Mouse (Mus musculus): Measurements from ENCODE around the gene Kantr.

Gene Kantr

GRCm38 (mm10) chrX:152284746-152285145 lies 42.5 kb downstream of the Kantr start:
- CTCF ChIA-PET, result interaction anchor here (0.6 kb wide), 1 partner anchor 19 kb away, joined by 3 read pairs; no protein-coding TSS in a partner anchor

- CTCF ChIA-PET, result no interaction called here
These were observed 47.9 kb downstream of the Kantr start for GRCm38 (mm10) chrX:152279384-152279783.

- CTCF ChIA-PET, result no interaction called here
These were observed 56.1 kb downstream of the Kantr start for GRCm38 (mm10) chrX:152271189-152271588.
